Mouse (Mus musculus) brain, embryonic 14.5 days (tissue): ENCODE results near the gene Lsamp.

ENCODE experiments used
- CTCF ChIP-seq: fragments of 200-500 bp; IDR thresholded peaks from 2 replicates; pipeline ENCODE4 v1.5.1; 2012; ENCODE audit warnings: inconsistent platforms, mild to moderate bottlenecking, moderate library complexity, borderline replicate concordance; ENCODE audit not compliant: insufficient read depth, insufficient read length; ENCODE audit errors: extremely low read depth
- POLR2A ChIP-seq: fragments of 200-500 bp; IDR thresholded peaks from 2 replicates; pipeline ENCODE4 v1.6.1; 2012; ENCODE audit warnings: mild to moderate bottlenecking, inconsistent platforms, borderline replicate concordance; ENCODE audit not compliant: poor library complexity, insufficient read depth, insufficient read length, severe bottlenecking; ENCODE audit errors: extremely low read depth

DNA sequence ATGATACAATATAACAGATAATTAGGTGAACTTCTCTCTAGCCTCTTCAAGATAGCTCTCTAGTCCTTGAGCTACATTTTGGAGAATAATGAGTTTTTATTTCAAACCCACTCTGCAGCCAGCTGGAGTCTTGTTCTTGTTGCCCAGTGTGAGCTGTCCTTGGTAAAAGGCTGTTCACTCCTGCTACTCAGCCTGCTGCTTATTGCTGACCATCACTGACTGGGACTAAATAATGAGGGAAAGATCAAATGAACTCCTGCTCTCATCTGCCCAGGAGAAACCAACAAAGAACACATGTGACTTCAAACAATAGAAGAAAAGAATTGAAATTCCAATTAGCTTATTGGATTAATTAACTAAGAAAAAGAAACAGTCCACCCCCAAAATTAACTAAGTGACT lies 1107.1 kb downstream of the Lsamp start:
- TF ChIP-seq CTCF (no peak), POLR2A (no peak)
